Mouse (Mus musculus): Measurements from ENCODE around the gene Gm13276. TPM values are rescaled to one million over a fixed set of nuclear protein-coding genes. Genes with fewer than 3 reads are reported as not detected.

The Gm13276 gene
- polyA plus RNA-seq, 1 experiment from 2014 or later: not detected

Other genes starting within 250 kb of the Gm13276 start
- not detected in 2 replicates for gene Ifna15, start 227.5 kb upstream of the Gm13276 start, polyA plus RNA-seq (2016; fragmentation: Nextera tagmentation; extraction: Ambion mirVana)
- not detected in 2 replicates for gene Ifna14, start 213.9 kb upstream of the Gm13276 start, polyA plus RNA-seq (2016; fragmentation: Nextera tagmentation; extraction: Ambion mirVana)
- gene Ifna9, start 193.3 kb upstream of the Gm13276 start, polyA plus RNA-seq (2016; fragmentation: Nextera tagmentation; extraction: Ambion mirVana): not detected in 2 replicates
- not detected in 2 replicates for gene Ifna12, start 182.3 kb upstream of the Gm13276 start, polyA plus RNA-seq (2016; fragmentation: Nextera tagmentation; extraction: Ambion mirVana)
- not detected in 2 replicates for gene C87499, start 151.3 kb upstream of the Gm13276 start, polyA plus RNA-seq (2016; fragmentation: Nextera tagmentation; extraction: Ambion mirVana)
- not detected in 2 replicates for gene Ifna13, start 141.2 kb upstream of the Gm13276 start, polyA plus RNA-seq (2016; fragmentation: Nextera tagmentation; extraction: Ambion mirVana)
- gene Ifna16, start 108.8 kb upstream of the Gm13276 start, polyA plus RNA-seq (2016; fragmentation: Nextera tagmentation; extraction: Ambion mirVana): not detected in 2 replicates
- gene Ifna2, start 101.8 kb upstream of the Gm13276 start, polyA plus RNA-seq (2016; fragmentation: Nextera tagmentation; extraction: Ambion mirVana): not detected in 2 replicates
- not detected in 2 replicates for gene Ifnab, start 94.3 kb upstream of the Gm13276 start, polyA plus RNA-seq (2016; fragmentation: Nextera tagmentation; extraction: Ambion mirVana)
- gene Gm26566, start 63.9 kb upstream of the Gm13276 start, polyA plus RNA-seq (2016; fragmentation: Nextera tagmentation; extraction: Ambion mirVana): 0.84 and 1.1 TPM in 2 replicates
- gene Klhl9, start 63.2 kb upstream of the Gm13276 start, polyA plus RNA-seq (2016; fragmentation: Nextera tagmentation; extraction: Ambion mirVana): 98.4 and 103 TPM in 2 replicates
- gene Gm13271, start 30.8 kb upstream of the Gm13276 start, polyA plus RNA-seq (2016; fragmentation: Nextera tagmentation; extraction: Ambion mirVana): not detected in 2 replicates
- gene Gm13283, start 25.6 kb upstream of the Gm13276 start, polyA plus RNA-seq (2016; fragmentation: Nextera tagmentation; extraction: Ambion mirVana): 0.35 and 0.49 TPM in 2 replicates
- 0.76 TPM in 1 of 2 replicates, not detected in the other for gene Gm13290, start 11.9 kb upstream of the Gm13276 start, polyA plus RNA-seq (2016; fragmentation: Nextera tagmentation; extraction: Ambion mirVana)
- gene Gm13289, start 8.8 kb upstream of the Gm13276 start, polyA plus RNA-seq (2016; fragmentation: Nextera tagmentation; extraction: Ambion mirVana): not detected in 2 replicates
- not detected in 2 replicates for gene Gm13272, start 5.9 kb upstream of the Gm13276 start, polyA plus RNA-seq (2016; fragmentation: Nextera tagmentation; extraction: Ambion mirVana)
- not detected in 2 replicates for gene Ifnz, start 3.6 kb upstream of the Gm13276 start, polyA plus RNA-seq (2016; fragmentation: Nextera tagmentation; extraction: Ambion mirVana)
- gene Gm13277, start 2.9 kb downstream of the Gm13276 start, polyA plus RNA-seq (2016; fragmentation: Nextera tagmentation; extraction: Ambion mirVana): not detected in 2 replicates
- not detected in 2 replicates for gene Gm13278, start 5.8 kb downstream of the Gm13276 start, polyA plus RNA-seq (2016; fragmentation: Nextera tagmentation; extraction: Ambion mirVana)
- not detected in 2 replicates for gene Gm13275, start 8.8 kb downstream of the Gm13276 start, polyA plus RNA-seq (2016; fragmentation: Nextera tagmentation; extraction: Ambion mirVana)
- gene Gm13279, start 11.7 kb downstream of the Gm13276 start, polyA plus RNA-seq (2016; fragmentation: Nextera tagmentation; extraction: Ambion mirVana): not detected in 2 replicates
- gene Gm13285, start 14.0 kb downstream of the Gm13276 start, polyA plus RNA-seq (2016; fragmentation: Nextera tagmentation; extraction: Ambion mirVana): 0.85 TPM in 1 of 2 replicates, not detected in the other
- not detected in 2 replicates for gene Gm13287, start 17.5 kb downstream of the Gm13276 start, polyA plus RNA-seq (2016; fragmentation: Nextera tagmentation; extraction: Ambion mirVana)
- gene Gm13288, start 19.8 kb downstream of the Gm13276 start, polyA plus RNA-seq (2016; fragmentation: Nextera tagmentation; extraction: Ambion mirVana): 0.07 and 0.09 TPM in 2 replicates
- not detected in 2 replicates for gene Ifna7, start 30.5 kb downstream of the Gm13276 start, polyA plus RNA-seq (2016; fragmentation: Nextera tagmentation; extraction: Ambion mirVana)
- gene Ifna11, start 34.2 kb downstream of the Gm13276 start, polyA plus RNA-seq (2016; fragmentation: Nextera tagmentation; extraction: Ambion mirVana): not detected in 2 replicates
- gene Ifna6, start 41.7 kb downstream of the Gm13276 start, polyA plus RNA-seq (2016; fragmentation: Nextera tagmentation; extraction: Ambion mirVana): not detected in 2 replicates
- not detected in 2 replicates for gene Ifna5, start 49.8 kb downstream of the Gm13276 start, polyA plus RNA-seq (2016; fragmentation: Nextera tagmentation; extraction: Ambion mirVana)
- not detected in 2 replicates for gene Ifna4, start 56.2 kb downstream of the Gm13276 start, polyA plus RNA-seq (2016; fragmentation: Nextera tagmentation; extraction: Ambion mirVana)
- not detected in 2 replicates for gene Ifna1, start 64.4 kb downstream of the Gm13276 start, polyA plus RNA-seq (2016; fragmentation: Nextera tagmentation; extraction: Ambion mirVana)
- not detected in 2 replicates for gene Ifne, start 94.5 kb downstream of the Gm13276 start, polyA plus RNA-seq (2016; fragmentation: Nextera tagmentation; extraction: Ambion mirVana)

Data from forebrain, embryonic 10.5 days (tissue).